Mouse (Mus musculus): ENCODE data around the gene Cyp2d34.

Gene Cyp2d34

DNA sequence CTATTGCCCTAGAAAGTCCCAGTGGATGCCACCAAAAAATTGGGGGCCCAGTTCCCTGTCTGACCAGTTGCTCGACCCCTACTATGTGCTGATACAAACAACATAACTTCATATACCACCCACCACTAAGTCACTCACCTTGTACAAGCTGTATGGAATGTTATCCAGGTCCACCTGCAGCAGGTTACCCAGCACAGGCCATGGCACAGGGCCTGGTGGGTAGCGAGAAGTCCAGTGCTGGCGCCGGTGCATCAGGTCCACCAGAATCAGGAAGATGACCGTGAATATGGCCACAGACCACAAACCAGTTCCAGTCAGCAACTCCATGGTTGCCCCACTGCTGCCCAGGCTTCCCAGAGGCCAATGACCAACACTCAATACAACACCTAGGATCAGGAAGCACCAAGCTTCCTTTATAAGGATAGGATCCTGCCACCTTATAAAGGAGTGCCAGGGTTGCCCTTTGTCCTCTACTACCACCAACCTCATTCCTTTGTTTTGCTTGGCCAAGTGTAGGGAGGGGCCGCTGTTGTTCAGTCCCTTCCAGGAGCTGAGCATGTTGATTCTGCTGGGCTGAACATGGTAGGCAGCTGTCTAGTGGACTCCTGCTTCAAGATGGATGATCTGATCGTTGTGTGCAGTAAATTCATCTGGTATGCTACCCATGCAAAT, at the start of gene Cyp2d34:
Gene Cyp2d34, minus strand, starts transcription at position 416 of the 672 bp plus-strand sequence.
- DNase-seq (ENCODE audit: low read depth), result no peak

GRCm38 (mm10) chr15:82656346-82656745, 35.6 kb upstream of the Cyp2d34 start:
- no peak for DNase-seq (ENCODE audit: low read depth)

- DNase-seq (ENCODE audit: low read depth), result no peak
These were observed 23.6 kb upstream of the Cyp2d34 start for GRCm38 (mm10) chr15:82644371-82644770.

GRCm38 (mm10) chr15:82643771-82644170, 23.0 kb upstream of the Cyp2d34 start:
- no peak for DNase-seq (ENCODE audit: low read depth)

DNA sequence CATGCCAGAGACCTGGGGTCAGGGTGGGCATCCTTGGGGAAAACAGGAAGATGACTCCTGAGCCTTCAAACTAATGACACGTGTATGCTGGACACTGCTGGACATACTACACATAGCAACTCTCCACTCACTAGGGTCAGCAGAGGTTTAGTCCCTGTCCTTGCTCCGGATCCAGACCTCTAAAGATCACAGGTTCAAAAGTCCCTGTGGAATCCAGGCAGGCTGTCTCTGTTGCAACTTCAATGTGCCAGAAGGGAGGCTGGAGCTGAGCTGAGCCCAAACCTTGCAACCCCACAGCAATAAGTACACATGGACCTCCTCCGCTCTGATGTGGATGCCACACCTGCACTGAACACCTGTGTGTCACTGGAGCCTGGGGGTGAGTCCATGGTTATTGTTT, 22.0 kb upstream of the Cyp2d34 start:
- no peak for DNase-seq (ENCODE audit: low read depth)

DNA sequence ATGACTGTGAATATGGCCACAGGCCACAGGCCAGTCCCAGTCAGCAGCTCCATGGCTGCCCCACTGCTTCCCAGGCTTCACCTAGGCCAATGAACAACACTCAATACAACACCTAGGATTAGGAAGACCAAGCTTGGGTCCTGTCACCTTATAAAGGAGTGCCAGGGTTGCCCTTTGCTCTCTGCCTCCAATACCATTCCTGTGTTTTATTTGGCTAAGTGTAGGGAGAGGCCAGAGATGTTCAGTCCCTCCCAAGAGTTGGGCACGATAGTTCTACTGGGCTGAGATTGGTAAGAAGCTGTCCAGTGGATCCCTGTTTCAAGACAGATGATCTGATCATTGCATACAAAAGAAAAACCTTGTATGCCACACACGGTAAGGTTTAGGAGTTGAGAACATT, 21.2 kb upstream of the Cyp2d34 start:
- no peak for DNase-seq (ENCODE audit: low read depth)

- DNase-seq (ENCODE audit: low read depth), result no peak
These were observed 20.6 kb upstream of the Cyp2d34 start for GRCm38 (mm10) chr15:82641390-82641789.

DNA sequence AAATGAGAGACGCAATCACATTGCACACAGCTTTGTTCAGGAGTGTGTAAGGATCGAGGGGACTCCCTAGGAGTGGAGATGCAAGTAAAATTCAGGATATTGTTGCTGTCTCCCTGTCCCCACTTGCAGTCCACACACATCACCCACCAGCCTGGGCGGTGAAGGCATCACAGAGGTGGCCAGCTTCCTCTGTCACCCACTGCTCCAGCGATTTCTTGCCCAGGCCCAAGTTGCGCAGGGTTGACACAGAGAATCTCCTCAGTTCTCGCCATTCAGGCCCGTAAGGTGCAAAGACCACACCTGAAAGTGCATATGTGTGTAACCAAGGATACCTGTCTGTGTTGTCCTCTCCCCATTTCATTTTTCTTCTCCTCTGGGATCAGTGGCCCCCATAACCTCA, 19.5 kb upstream of the Cyp2d34 start:
- DNase-seq (ENCODE audit: low read depth), result no peak

- no peak for DNase-seq (ENCODE audit: low read depth)
These were observed 16.7 kb upstream of the Cyp2d34 start for GRCm38 (mm10) chr15:82637130-82638075.

- DNase-seq (ENCODE audit: low read depth), result no peak
These were observed 14.2 kb upstream of the Cyp2d34 start for GRCm38 (mm10) chr15:82634976-82635375.

DNA sequence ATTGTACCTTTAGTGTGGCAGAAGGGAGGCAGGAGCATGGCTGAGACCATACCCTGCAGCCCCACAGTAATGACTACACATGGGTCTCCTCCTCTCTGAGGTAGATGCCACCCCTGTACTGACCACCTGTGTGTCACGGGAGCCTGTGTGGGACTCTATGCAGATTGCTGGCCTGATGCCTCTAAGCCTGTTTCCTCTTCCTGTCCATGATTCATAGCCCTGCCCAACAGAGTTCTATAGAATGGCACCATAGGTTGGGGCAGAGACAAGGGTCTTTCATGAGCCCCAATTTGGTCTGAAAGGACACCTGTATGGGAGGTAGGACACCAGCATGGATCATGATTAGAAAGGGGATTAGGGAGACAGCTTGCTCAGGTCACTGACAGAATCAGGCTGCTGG, 1.2 kb upstream of the Cyp2d34 start:
- no peak for DNase-seq (ENCODE audit: low read depth)

GRCm38 (mm10) chr15:82618362-82619020, 2.3 kb downstream of the Cyp2d34 start:
- DNase-seq (ENCODE audit: low read depth), result no peak

- DNase-seq (ENCODE audit: low read depth), result no peak
These were observed 38.1 kb downstream of the Cyp2d34 start for GRCm38 (mm10) chr15:82582621-82583020.

- no peak for DNase-seq (ENCODE audit: low read depth)
These were observed 41.7 kb downstream of the Cyp2d34 start for GRCm38 (mm10) chr15:82579071-82579470.

GRCm38 (mm10) chr15:82572856-82573255, 47.9 kb downstream of the Cyp2d34 start:
- DNase-seq (ENCODE audit: low read depth), result no peak

Measured in 416B (cell line).